Mouse (Mus musculus): Measurements from ENCODE around the gene Hadhb. TPM values are rescaled to one million over a fixed set of nuclear protein-coding genes. Genes with fewer than 3 reads are reported as not detected.

The Hadhb gene
- polyA plus RNA-seq (2014; fragmentation: Nextera tagmentation; extraction: Ambion mirVana): 166 and 169 TPM in 2 replicates

- H3K27me3 ChIP-seq (replicated peaks; ENCODE audit: control insufficient read depth, insufficient read depth, low read length): no peaks in the 10 kb centered on the region
- peaks cover 9% of the 10 kb centered on the region for H3K4me1 ChIP-seq (replicated peaks; ENCODE audit: control insufficient read depth, insufficient read depth, low read length)
- H3K27ac ChIP-seq (ENCODE audit: low read depth): peak within 1 kb of the TSS; percentile 92
- peak; percentile 86 for ATAC-seq (replicated peaks; ENCODE audit: low FRiP score, low TSS enrichment, low read depth)
- peak within 1 kb of the TSS; percentile 92 for H3K4me3 ChIP-seq (ENCODE audit: low read depth, low read length)
- peak within 1 kb of the TSS; percentile 84 for H3K9ac ChIP-seq (ENCODE audit: low read length)
- H3K9me3 ChIP-seq (ENCODE audit: control insufficient read depth, low read length): no peaks in the 10 kb centered on the region
- peak; percentile 100 for DNase-seq (ENCODE audit: low spot score)
- peak within 1 kb of the TSS; percentile 85 for H3K4me2 ChIP-seq (ENCODE audit: low read length)
- 0 out of 2 replicates have a peak, but pooled peaks cover 3% of the 10 kb centered on the region for H3K36me3 ChIP-seq (ENCODE audit: control insufficient read depth, insufficient read depth, low read length)
- under 1% methylated on average over 53 of the region's 53 CpGs for WGBS
Observed at GRCm38 (mm10) chr5:30154474-30155394, at the start of gene Hadhb, which contains the start of gene Hadha. Gene Hadhb, plus strand, starts transcription at chr5:30155248. Gene Hadha, minus strand, starts transcription at chr5:30155162.

GRCm38 (mm10) chr5:30105668-30106300, 49.3 kb upstream of the Hadhb start, which contains the start of gene 3110082J24Rik:
Gene 3110082J24Rik, minus strand, starts transcription at chr5:30106086.
- Histone ChIP-seq H3K4me3 (ENCODE audit: low read depth, low read length) (peak within 1 kb of the TSS; percentile 47), H3K9me3 (ENCODE audit: control insufficient read depth, low read length) (no peaks in the 10 kb centered on the region), H3K27ac (ENCODE audit: low read depth) (no peak within 1 kb of the TSS), H3K4me2 (ENCODE audit: low read length) (peak within 1 kb of the TSS; percentile 93), H3K36me3 (ENCODE audit: control insufficient read depth, insufficient read depth, low read length) (no peaks in the 10 kb centered on the region), H3K27me3 (replicated peaks; ENCODE audit: control insufficient read depth, insufficient read depth, low read length) (peaks cover 48% of the 10 kb centered on the region), H3K9ac (ENCODE audit: low read length) (peak within 1 kb of the TSS; percentile 39; the same call in 1 of the 2 replicates), H3K4me1 (replicated peaks; ENCODE audit: control insufficient read depth, insufficient read depth, low read length) (peaks cover 20% of the 10 kb centered on the region)
- DNase-seq (ENCODE audit: low spot score) (peak; percentile 54), ATAC-seq (replicated peaks; ENCODE audit: low FRiP score, low TSS enrichment, low read depth) (no peak)
- WGBS: 4% methylated on average over 29 of the region's 29 CpGs

- Histone ChIP-seq H3K36me3 (ENCODE audit: control insufficient read depth, insufficient read depth, low read length) (no peaks in the 10 kb centered on the region), H3K9ac (ENCODE audit: low read length) (no peak overlapping the region), H3K4me2 (ENCODE audit: low read length) (no peak overlapping the region), H3K4me1 (replicated peaks; ENCODE audit: control insufficient read depth, insufficient read depth, low read length) (peaks cover 29% of the 10 kb centered on the region), H3K9me3 (ENCODE audit: control insufficient read depth, low read length) (no peaks in the 10 kb centered on the region), H3K4me3 (ENCODE audit: low read depth, low read length) (no peak overlapping the region), H3K27ac (ENCODE audit: low read depth) (no peak overlapping the region), H3K27me3 (replicated peaks; ENCODE audit: control insufficient read depth, insufficient read depth, low read length) (peaks cover 48% of the 10 kb centered on the region)
- peak; percentile 45 for DNase-seq (ENCODE audit: low spot score)
- WGBS: 15% methylated on average over 2 of the region's 2 CpGs
- no peak for ATAC-seq (replicated peaks; ENCODE audit: low FRiP score, low TSS enrichment, low read depth)
Observed at GRCm38 (mm10) chr5:30106756-30107155, 48.3 kb upstream of the Hadhb start.

DNA sequence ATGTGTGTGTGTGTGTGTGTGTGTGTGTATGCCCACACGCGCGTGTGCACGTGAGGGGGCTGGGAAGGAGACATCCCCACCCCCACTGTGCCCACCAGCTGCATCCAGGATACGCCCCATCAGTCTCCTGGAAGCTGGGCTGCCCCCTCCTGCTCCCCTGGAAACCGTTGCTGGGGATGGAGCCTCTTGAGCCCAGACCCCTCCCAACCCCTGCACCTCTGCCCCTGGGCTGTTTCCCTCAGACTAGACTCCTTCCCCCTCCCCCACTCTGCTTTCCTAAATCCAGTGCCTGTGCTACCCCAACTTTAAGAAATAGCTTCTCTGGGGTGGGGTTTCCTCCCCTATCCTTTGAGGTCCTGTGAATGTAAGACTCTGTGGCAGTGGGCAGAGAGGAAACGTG, 47.9 kb upstream of the Hadhb start:
- H3K9ac ChIP-seq (ENCODE audit: low read length): no peak overlapping the region
- peaks cover 52% of the 10 kb centered on the region for H3K27me3 ChIP-seq (replicated peaks; ENCODE audit: control insufficient read depth, insufficient read depth, low read length)
- 12% methylated on average over 7 of the region's 7 CpGs for WGBS
- no peak overlapping the region for H3K27ac ChIP-seq (ENCODE audit: low read depth)
- H3K4me2 ChIP-seq (ENCODE audit: low read length): no peak overlapping the region
- DNase-seq (ENCODE audit: low spot score): peak; percentile 47
- ATAC-seq (replicated peaks; ENCODE audit: low FRiP score, low TSS enrichment, low read depth): no peak
- peaks cover 29% of the 10 kb centered on the region for H3K4me1 ChIP-seq (replicated peaks; ENCODE audit: control insufficient read depth, insufficient read depth, low read length)
- H3K4me3 ChIP-seq (ENCODE audit: low read depth, low read length): no peak overlapping the region
- H3K9me3 ChIP-seq (ENCODE audit: control insufficient read depth, low read length): no peaks in the 10 kb centered on the region
- no peaks in the 10 kb centered on the region for H3K36me3 ChIP-seq (ENCODE audit: control insufficient read depth, insufficient read depth, low read length)

DNA sequence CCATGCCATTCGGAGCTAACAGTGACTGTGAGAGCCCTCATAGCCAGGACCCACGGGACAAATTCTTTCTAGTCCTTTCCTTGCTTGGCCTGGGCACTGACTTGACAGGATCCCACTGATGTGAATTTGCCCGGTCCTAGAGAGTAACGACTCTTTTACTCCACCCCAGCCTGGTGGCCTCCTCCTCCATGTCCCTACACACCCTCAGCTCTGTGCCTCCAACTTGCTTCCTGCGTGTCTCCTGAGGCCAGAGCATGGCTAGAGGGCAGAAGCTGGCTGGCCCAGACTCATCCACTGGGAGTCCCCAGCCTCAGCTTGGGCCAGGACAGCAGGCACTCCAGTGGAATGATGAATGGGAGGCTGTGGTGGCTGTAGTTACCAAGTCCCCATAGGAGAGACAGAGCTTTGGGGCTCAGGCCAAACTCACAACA, 47.4 kb upstream of the Hadhb start:
- peaks cover 52% of the 10 kb centered on the region for H3K27me3 ChIP-seq (replicated peaks; ENCODE audit: control insufficient read depth, insufficient read depth, low read length)
- 20% methylated on average over 5 of the region's 5 CpGs for WGBS

DNA sequence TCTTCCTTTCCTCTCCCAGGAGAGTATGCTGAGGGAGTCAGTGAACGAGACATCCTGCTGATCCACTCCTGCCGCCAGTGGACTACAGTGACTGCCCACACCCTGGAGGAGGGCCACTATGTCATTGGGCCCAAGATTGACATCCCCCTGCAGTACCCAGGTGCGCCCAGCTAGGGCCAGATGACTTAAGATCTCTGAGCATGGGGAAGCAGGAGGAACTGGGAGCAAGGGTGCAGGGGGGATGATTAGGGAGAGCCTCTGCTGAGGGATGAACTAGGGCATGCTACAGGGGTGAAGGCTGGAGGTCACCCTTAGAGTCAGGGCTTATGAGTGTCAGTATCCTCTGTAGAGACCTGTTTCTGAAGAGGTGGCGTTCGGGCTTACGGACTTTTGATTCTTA, 46.8 kb upstream of the Hadhb start:
- H3K4me3 ChIP-seq (ENCODE audit: low read depth, low read length): no peak overlapping the region
- no peaks in the 10 kb centered on the region for H3K9me3 ChIP-seq (ENCODE audit: control insufficient read depth, low read length)
- ATAC-seq (replicated peaks; ENCODE audit: low FRiP score, low TSS enrichment, low read depth): no peak
- WGBS: 84% methylated on average over 6 of the region's 6 CpGs
- H3K9ac ChIP-seq (ENCODE audit: low read length): no peak overlapping the region
- H3K4me2 ChIP-seq (ENCODE audit: low read length): no peak overlapping the region
- H3K27ac ChIP-seq (ENCODE audit: low read depth): no peak overlapping the region
- H3K27me3 ChIP-seq (replicated peaks; ENCODE audit: control insufficient read depth, insufficient read depth, low read length): peaks cover 57% of the 10 kb centered on the region
- H3K4me1 ChIP-seq (replicated peaks; ENCODE audit: control insufficient read depth, insufficient read depth, low read length): peaks cover 29% of the 10 kb centered on the region
- H3K36me3 ChIP-seq (ENCODE audit: control insufficient read depth, insufficient read depth, low read length): no peaks in the 10 kb centered on the region
- peak; percentile 50 for DNase-seq (ENCODE audit: low spot score)

More for the DNA sequence above, 47.4 kb upstream of the Hadhb start:
- Histone ChIP-seq H3K9me3 (ENCODE audit: control insufficient read depth, low read length) (no peaks in the 10 kb centered on the region), H3K4me2 (ENCODE audit: low read length) (no peak overlapping the region), H3K36me3 (ENCODE audit: control insufficient read depth, insufficient read depth, low read length) (no peaks in the 10 kb centered on the region), H3K4me3 (ENCODE audit: low read depth, low read length) (no peak overlapping the region), H3K4me1 (replicated peaks; ENCODE audit: control insufficient read depth, insufficient read depth, low read length) (peaks cover 29% of the 10 kb centered on the region), H3K27ac (ENCODE audit: low read depth) (no peak overlapping the region), H3K9ac (ENCODE audit: low read length) (no peak overlapping the region)
- ATAC-seq (replicated peaks; ENCODE audit: low FRiP score, low TSS enrichment, low read depth): no peak
- DNase-seq (ENCODE audit: low spot score): peak; percentile 52

GRCm38 (mm10) chr5:30109899-30110298, 45.1 kb upstream of the Hadhb start:
- Histone ChIP-seq H3K36me3 (ENCODE audit: control insufficient read depth, insufficient read depth, low read length) (no peaks in the 10 kb centered on the region), H3K4me2 (ENCODE audit: low read length) (peak overlapping the region; percentile 47), H3K9me3 (ENCODE audit: control insufficient read depth, low read length) (no peaks in the 10 kb centered on the region), H3K9ac (ENCODE audit: low read length) (no peak overlapping the region), H3K4me1 (replicated peaks; ENCODE audit: control insufficient read depth, insufficient read depth, low read length) (peaks cover 31% of the 10 kb centered on the region), H3K27ac (ENCODE audit: low read depth) (peak overlapping the region; percentile 16; the same call in 1 of the 2 replicates), H3K4me3 (ENCODE audit: low read depth, low read length) (no peak overlapping the region), H3K27me3 (replicated peaks; ENCODE audit: control insufficient read depth, insufficient read depth, low read length) (peaks cover 53% of the 10 kb centered on the region)
- ATAC-seq (replicated peaks; ENCODE audit: low FRiP score, low TSS enrichment, low read depth) (no peak), DNase-seq (ENCODE audit: low spot score) (no peak)
- WGBS: 55% methylated on average over 2 of the region's 2 CpGs

- H3K27me3 ChIP-seq (replicated peaks; ENCODE audit: control insufficient read depth, insufficient read depth, low read length): peaks cover 53% of the 10 kb centered on the region
- peaks cover 28% of the 10 kb centered on the region for H3K4me1 ChIP-seq (replicated peaks; ENCODE audit: control insufficient read depth, insufficient read depth, low read length)
- 0 out of 2 replicates have a peak overlapping the region, but pooled peaks have one; percentile 8 for H3K4me3 ChIP-seq (ENCODE audit: low read depth, low read length)
- 0 out of 2 replicates have a peak overlapping the region, but pooled peaks have one; percentile 7 for H3K9ac ChIP-seq (ENCODE audit: low read length)
- peak; percentile 64 for DNase-seq (ENCODE audit: low spot score)
- H3K36me3 ChIP-seq (ENCODE audit: control insufficient read depth, insufficient read depth, low read length): no peaks in the 10 kb centered on the region
- peak overlapping the region; percentile 16; the same call in 1 of the 2 replicates for H3K27ac ChIP-seq (ENCODE audit: low read depth)
- ATAC-seq (replicated peaks; ENCODE audit: low FRiP score, low TSS enrichment, low read depth): no peak
- WGBS: 12% methylated on average over 22 of the region's 22 CpGs
- H3K4me2 ChIP-seq (ENCODE audit: low read length): peak overlapping the region; percentile 47
- no peaks in the 10 kb centered on the region for H3K9me3 ChIP-seq (ENCODE audit: control insufficient read depth, low read length)
Observed at GRCm38 (mm10) chr5:30110371-30111060, 44.5 kb upstream of the Hadhb start.
